Mouse (Mus musculus): ENCODE measurements at regions not wholly inside any gene's neighbourhood (a gene's known extent, or its start where the extent isn't known, plus 50 kb on each side); places are given as distances from the start of the nearest gene placed in this dataset.
"Not testable (repeated sequence)": the region's sequence is repeated elsewhere in the genome, so short reads cannot be mapped to it uniquely, and the experiment has no call there.

- no peak for DNase-seq (ENCODE audit: low spot score in 2 of 2)
Observed at GRCm38 (mm10) chr19:19347017-19347416, 236.0 kb upstream of the Rorb start.

- no peak for DNase-seq (ENCODE audit: low spot score in 2 of 2)
Observed at GRCm38 (mm10) chr19:19344426-19344811, 233.4 kb upstream of the Rorb start.

DNA sequence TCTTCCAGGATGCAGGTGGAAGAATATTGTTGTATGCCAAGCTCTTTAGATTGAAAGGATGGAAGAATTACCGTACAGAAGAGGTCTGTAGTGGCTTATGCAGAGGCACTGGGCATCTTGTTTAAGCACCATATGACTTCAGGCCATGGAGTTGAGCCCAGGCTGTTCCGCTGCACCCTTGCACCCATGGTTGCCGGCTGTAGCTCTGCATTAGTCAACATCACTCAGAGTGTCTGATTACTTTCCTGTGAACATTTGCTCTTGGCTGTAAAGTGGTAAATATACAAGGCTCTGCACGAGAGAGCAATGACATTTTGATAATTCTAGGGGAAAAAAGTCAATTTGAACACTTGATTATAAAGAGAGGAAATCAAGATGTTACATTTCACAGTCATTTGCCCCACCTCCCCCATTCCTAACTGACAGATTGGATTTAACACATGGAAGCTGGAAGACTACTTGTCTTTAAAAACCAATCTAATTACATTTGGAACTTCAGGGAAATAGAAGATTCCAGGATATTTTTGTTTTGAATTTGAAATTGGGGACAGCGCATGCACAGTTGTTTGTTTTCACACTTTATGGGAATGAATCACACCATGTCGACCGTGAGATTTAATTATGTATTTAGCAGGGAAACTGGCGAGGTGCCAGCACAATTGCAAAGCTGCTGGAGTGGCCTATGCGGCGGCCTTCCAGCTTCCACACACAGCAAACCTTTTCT, 232.9 kb upstream of the Rorb start:
- peak; percentile 74 to 76 for DNase-seq (ENCODE audit: low spot score in 2 of 2)

DNA sequence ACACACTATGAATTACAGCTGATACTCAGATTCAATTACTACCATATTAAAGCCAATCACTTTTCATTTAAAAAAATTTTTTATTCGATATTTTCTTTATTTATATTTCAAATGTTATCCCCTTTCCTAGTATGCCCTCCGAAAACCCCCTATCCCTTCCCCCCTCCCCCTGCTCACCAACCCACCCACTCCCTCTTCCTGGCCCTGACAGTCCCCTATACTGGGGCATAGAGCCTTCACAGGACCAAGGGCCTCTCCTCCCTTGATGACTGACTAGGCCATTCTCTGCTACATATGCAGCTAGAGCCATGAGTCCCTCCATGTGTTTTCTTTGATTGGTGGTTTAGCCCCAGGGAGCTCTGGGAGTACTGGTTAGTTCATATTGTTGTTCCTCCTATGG, 196.1 kb upstream of the Rorb start:
- DNase-seq (ENCODE audit: low spot score in 2 of 2) = not testable (repeated sequence)

- peak; percentile 22 to 68 for DNase-seq (ENCODE audit: low spot score in 2 of 2)
Observed at GRCm38 (mm10) chr19:19306476-19307131, 195.6 kb upstream of the Rorb start.

DNA sequence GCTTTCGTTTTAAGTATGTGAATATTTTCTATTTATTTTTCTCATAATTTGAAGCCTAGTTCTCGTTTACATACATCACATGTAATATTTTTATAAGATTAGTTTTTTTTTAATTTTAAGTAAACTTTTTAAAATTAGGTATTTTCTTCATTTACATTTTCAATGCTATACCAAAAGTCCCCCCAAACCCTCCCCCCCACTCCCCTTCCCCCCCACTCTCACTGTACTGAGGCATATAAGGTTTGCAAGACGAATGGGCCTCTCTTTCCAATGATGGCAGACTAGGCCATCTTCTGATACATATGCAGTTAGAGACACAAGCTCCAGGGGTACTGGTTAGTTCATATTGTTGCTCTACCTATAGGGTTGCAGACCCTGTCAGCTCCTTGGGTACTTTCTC, 174.9 kb upstream of the Rorb start:
- not testable (repeated sequence) for DNase-seq (ENCODE audit: low spot score in 2 of 2)

DNA sequence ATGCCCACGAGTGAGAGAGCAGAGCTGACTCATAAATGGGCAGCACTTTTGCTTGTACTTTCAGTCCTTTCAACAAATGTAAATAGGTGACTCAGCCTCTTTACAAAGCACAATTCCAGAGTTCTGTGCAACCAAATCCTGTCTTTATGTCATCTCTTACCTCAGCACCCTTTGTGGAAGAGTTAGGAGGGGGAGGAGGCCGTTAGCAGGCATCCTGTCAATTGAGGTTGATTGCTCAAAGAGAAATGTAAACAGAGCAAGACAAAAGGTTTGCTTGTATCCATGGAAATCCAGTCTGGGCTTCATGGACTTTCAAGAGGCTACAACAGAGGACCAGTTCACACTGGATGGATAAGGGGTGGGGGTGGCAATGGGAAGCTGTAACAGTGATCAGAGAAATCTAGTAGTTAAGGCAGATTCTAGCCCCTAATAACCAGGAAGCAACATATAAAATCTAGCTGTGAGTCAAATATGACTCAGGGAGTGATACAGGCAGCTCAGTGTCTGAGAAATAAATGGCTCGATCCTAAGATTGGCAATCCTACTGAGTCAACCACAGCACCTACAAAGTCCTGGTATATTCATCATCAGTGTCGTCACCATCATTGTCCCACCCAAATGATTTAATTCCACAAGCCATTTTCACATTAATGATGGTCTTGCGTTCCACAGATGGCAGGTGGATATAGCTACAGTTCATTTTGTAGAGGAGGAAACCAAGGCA, 136.0 kb upstream of the Rorb start:
- no peak for DNase-seq (ENCODE audit: low spot score in 2 of 2)

DNA sequence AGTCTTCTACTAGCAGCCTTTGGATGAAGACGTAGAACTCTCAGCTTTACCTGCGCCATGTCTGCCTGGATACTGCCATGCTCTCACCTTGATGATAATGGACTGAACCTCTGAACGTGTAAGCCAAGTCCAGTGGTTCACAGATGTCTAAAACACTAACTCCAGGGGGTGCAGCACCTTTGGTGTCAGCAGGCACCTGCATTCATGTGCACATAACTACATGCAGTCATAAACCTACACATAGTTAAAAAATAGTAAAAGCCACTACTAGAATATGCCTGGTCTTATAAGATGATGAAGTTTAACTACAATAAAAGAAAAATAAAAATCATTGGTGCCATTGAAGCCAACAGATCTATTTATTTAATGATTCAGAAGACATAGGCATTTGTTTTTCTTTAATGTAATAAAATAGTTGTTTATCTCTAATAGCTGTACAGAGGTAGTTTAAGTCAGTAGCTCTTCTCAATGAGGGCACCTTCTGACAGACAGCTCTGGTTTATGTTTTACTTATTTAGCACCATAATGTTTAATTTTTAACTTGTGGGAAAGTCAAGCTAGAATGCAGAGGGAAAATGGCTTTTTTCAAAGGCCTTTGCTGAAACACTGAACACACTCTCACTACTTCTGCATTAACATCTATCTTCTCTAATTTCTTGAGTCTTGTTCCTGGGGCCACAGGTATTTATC, 118.5 kb upstream of the Rorb start:
- no peak for DNase-seq (ENCODE audit: low spot score in 2 of 2)

DNA sequence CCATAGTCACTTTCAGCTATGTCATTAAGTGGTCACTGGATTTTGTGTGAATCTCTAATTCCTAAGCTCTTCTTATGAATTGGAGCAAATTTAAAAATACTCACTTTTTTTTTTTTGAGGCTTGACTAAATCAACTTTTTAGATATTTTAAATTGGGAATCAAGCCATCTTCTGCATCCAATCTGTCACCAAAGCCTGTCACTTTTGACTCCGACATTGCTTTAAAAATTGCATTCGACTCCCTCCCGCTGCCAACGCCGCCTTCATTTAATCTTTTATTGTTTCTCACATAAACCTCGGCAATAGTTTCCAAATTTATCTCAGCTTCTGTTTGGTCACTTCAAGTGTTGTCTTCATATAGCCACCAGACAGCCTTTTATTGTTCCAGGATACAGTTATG, 109.8 kb upstream of the Rorb start:
- DNase-seq (ENCODE audit: low spot score in 2 of 2) = peak in 1 of 2 experiments; percentile 23

DNA sequence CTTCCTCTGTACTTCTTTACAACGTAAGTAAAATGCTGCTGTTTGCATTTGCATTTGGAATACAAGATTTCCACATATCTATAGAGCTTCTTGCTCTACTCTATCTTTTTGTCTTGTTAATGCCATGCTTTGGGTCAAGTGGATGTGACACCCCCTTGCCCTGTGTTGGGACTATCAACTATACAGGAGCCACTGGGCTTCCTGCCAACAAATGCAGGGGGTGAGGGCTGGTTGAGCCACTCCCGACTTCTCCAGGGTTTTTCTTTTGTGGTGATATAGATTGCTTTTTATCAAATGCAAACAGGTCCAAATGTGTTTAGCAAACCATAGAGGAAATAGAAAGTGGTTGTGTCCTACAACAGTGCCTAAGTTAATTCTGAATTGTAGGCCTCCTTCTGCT, 108.4 kb upstream of the Rorb start:
- DNase-seq (ENCODE audit: low spot score in 2 of 2) = no peak

- DNase-seq (ENCODE audit: low spot score in 2 of 2) = no peak
Observed at GRCm38 (mm10) chr19:19218700-19219099, 107.7 kb upstream of the Rorb start.

- peak; percentile 22 to 23 for DNase-seq (ENCODE audit: low spot score in 2 of 2)
Observed at GRCm38 (mm10) chr19:19199534-19199933, 88.5 kb upstream of the Rorb start.

GRCm38 (mm10) chr19:19198780-19199179, 87.8 kb upstream of the Rorb start:
- DNase-seq (ENCODE audit: low spot score in 2 of 2) = no peak

- no peak for DNase-seq (ENCODE audit: low spot score in 2 of 2)
Observed at GRCm38 (mm10) chr19:19194728-19195127, 83.7 kb upstream of the Rorb start.

GRCm38 (mm10) chr19:19194306-19194705, 83.3 kb upstream of the Rorb start:
- DNase-seq (ENCODE audit: low spot score in 2 of 2) = no peak

GRCm38 (mm10) chr19:19172767-19173166, 61.8 kb upstream of the Rorb start:
- DNase-seq (ENCODE audit: low spot score in 2 of 2) = no peak

GRCm38 (mm10) chr19:19170807-19171206, 59.8 kb upstream of the Rorb start:
- no peak for DNase-seq (ENCODE audit: low spot score in 2 of 2)

Data from right cerebral cortex, postnatal 10 days (tissue).